Mouse (Mus musculus) CD4-positive helper T cell, adult 2 months (primary cell): Measurements from ENCODE around the gene Nrg4.

Source experiments
- DNase-seq: peaks from one replicate; pipeline ENCODE4 v3.0.0-alpha.2; 2012; ENCODE audit warnings: low read depth, missing footprints, low spot score

The Nrg4 gene

DNA sequence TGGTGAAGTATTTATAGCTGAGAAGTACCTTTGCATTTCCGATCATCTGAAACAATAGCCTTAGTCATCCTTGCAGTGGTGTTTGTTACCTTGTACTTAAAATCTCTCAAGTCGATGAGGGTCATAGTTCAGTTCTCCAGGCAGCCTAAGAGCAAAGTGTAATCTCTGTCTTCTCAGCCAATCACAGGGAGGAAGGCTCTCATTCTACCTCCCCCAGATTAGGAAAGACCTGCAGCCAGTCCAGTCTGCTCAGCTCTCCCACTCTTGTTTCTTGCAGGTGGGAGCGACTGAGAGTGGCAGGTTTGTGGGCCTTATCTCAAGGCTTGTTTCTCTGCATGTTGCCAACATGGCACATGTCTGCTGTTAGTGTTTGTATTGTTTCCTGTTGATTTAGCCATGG, 111.6 kb downstream of the Nrg4 start:
- no peak for DNase-seq

DNA sequence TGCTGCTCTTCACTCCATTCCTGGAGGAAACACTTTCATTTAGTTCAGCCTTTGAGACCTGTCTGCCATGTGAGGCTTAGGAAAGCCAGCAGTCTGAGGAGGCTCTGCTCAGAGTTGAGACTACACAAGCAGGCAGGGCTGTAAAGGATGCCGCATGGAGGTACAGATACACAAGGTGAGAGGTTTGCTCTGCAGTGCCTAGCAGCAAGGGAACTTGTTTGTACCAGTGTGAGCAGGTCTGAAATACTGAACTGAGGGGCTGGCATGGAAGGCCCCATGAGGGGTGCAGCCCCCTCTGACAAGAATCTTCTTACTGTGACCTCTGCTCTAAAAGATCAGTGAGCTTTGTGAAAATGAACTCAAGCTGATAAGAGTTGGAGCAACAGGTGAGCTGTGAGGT, 113.2 kb downstream of the Nrg4 start:
- DNase-seq: no peak

DNA sequence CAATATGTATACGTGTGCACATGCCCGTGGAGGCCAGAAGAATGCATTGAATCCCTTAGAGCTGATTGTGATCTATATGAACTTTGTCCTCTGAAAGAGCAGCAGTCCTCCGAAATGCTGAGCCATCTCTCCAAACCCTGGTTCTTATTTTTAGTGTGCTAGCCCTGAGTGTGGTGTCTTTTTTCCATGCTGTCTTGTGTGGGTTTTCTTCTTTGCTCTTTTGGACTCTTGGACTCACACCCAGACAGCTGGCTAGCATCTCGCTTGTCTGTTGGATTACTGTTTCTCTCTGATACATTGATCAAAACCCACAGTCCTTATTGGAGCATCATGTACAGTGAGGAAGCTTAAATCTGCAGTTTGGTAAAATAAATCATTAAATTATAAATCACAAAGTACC, 115.0 kb downstream of the Nrg4 start:
- no peak for DNase-seq

DNA sequence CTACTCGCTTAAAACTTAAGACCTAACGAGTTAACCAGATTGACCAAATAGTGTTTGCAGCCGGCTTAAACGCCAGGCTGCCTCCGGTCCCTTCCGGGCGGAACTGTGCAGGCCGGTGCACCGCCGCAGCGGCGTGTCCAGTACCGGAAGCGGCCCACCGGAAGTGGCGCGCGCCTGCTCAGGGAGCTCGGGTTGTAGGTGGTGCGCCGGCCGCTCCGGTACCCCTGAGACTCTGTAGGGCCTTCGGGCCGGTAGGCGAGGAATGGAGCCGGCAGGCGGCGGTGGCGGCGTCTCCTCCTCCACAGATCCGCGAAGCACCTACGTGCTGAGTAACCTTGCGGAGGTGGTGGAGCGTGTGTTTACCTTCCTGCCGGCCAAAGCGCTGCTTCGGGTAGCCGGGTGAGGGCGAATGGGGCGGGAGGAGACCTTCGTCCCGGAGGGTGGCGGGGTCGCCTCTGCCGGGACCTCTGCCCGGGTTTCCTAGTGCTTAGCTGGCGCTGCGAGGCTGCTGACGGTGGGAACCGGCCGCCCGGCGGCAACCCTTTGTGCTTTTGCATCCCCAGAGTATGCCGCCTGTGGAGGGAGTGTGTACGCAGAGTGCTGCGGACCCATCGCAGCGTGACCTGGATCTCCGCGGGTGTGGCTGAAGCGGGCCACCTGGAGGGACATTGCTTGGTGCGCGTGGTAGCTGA, 117.7 kb downstream of the Nrg4 start, which contains the start of gene Fbxo22:
Gene Fbxo22 (plus strand): TSS at position 136 of the 692 bp plus-strand sequence.
- DNase-seq: peak; percentile 83

DNA sequence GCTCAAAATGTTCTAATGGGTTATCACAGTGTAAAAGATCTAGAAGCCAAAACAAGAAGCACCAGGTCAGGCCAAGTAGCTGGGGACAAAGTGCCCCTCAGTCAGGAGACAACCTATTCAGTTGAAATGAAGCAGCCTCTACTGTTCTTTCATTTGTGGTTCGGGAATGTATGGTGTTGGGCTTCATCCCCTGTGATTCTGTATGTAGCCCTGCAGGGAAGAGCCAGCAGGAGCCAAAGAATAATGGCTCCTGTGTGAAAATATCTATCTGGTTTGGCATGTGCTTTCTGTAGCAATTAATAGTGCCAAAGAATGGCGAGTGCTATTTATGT, 118.2 kb downstream of the Nrg4 start:
- no peak for DNase-seq

DNA sequence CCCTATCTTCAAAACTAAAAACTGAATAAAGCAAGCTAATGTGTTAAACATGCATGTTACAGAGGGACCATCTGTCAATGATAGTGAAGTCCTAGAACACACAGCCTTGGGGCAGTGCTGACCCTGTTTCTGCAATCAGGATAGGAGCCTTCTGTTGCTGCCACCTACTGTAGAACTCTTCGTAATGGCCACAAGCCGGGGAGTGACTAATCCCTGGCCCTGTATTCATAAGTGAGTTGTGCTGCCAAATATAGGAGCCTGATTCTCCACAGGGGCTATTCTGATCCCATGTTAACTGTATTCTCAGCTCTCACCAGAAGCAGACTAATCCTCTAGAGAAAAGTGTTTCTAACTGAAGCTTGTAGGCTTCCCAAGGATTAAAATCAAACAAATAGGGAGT, 127.3 kb downstream of the Nrg4 start:
- no peak for DNase-seq

DNA sequence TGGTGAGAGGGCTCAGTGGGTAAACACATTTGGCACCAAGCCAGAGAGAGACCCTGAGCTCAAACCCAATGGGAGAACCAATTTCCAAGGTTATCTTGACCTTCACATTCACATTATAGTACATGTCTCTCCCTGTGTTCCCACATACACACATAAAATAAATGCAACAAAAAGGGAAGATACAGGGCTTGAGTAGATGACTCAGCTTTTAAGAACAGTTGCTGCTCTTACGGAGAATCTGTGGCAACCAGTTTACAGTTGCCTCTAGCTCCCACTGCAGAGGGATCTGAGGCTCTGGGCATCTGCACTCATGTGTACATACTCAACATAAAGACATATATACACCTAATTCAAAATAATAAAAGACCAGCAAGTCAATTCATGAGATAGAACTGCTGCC, 128.4 kb downstream of the Nrg4 start:
- DNase-seq: no peak

DNA sequence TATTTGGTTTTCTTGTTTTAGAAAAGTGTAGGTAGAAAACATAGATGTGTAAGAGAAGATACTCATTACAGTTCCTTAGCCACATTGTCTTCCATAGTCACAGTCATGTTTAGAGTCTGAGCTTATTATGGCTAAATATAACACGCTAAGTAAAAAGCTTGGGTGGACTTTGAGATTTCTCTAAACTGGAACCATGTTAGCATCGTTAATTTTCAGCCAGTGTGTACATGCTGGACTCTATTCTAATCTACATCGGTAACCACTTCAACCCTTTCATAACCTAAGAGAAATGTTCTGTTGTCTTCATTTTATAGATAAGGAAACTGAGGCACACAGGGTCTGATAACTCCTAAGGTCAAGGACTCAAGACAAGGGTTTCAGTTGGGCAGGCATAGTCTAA, 130.8 kb downstream of the Nrg4 start:
- no peak for DNase-seq

DNA sequence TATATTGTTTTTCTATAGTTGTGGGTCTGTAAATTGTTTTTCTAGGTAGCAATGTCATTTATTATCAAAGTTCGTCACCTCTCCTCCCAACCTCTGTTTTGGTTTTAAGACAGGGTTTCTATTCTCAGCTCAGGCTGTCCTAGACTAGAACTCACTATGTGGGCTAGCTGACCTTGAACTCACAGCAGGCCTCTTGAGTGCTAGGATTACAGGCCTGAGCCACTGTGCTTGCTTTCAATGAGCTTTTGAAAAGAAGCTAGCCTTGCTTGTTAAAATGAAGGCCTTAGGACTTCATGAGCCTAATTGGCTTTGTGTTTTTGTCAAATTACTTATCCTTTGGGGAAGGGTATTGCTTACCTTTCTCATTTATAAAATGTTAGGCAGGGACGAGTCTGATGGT, 152.4 kb downstream of the Nrg4 start:
- DNase-seq: no peak

DNA sequence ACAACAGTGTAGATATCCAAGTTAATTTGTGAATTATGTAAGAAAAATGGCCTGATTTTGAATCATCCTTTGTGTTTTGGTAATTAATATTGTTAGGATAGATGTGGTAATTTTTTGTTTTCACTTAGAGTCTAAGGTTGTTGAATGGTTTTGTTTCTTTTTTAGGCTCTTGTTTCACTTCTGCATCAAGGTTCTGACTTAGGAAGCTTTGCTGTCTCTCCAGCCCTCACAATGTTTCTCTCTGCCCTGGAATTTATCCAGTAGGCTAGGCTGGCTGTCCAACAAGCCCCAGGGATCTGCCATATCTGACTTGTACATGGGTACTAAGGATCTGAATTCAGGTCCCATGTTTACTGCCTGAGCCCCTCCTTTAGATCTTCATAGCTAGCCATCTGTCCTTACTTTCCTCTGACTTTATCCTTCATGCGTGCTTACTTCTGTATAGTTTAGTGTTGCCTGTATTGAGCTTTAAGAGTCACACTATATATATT, 154.4 kb downstream of the Nrg4 start:
- no peak for DNase-seq

DNA sequence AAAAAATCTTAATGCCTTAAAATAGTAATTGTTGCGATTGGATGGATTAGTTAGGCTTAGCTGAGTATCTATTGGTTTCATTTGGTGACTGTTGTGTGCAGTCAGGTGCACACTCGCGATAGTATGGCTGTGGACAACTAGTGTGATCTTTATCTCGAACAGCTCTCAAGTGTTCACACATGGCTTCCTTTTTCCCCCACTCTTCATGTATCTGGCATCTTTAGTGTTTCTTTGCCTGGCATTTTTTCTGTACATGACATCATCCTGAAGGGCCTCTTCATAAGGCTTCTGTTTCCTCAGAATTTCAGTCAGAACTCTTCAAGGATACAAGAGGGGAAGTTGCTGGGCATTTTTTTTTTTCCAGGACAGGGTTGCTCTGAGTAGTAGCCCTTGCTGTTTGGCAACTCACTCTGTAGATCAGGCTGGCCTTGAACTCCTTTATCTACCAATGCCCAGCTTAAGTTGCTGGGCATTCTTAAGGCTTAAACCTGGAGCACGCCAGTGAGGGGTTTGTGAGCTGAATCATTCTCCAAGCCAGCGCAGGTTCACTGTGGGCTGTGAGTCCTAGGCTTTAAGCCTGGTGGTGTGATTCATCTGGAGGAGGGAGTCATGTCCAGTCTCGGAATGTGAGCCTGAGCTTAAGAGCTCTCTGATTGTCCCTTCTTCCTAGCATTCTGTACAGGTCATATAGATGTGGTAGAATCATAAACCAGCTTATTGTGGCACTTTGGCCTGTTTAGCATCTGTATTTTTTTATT, 155.8 kb downstream of the Nrg4 start:
- no peak for DNase-seq
